Mouse (Mus musculus): Measurements from ENCODE around the gene Hddc3.

The Hddc3 gene

GRCm38 (mm10) chr7:80334848-80335247 lies 8.1 kb upstream of the Hddc3 start:
- no peak for DNase-seq (ENCODE audit: inconsistent ontology term)

DNA sequence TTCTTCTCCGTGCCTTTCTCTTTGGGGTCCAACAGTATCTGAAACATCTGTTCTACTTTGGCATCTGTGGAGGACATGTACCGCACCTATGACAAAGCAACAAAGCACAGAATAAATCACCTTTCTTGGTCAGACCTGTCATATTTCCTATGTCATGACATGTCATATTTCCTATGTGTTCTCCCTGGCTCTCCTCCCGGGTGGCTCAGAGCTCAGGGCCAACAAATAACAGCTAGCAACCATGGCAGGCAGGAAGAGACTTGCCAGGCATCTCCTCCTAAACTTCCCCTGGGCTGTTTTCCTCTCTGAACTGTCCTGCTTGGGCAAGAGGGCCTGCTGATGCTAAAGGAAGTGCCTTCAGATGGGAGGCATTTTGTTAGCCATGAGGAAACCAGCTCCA lies 6.0 kb upstream of the Hddc3 start:
- no peak for DNase-seq (ENCODE audit: inconsistent ontology term)

GRCm38 (mm10) chr7:80339371-80339770 lies 3.5 kb upstream of the Hddc3 start:
- DNase-seq (ENCODE audit: inconsistent ontology term): peak; percentile 51

GRCm38 (mm10) chr7:80339793-80340628 lies 2.9 kb upstream of the Hddc3 start:
- DNase-seq (ENCODE audit: inconsistent ontology term): peak; percentile 96

- DNase-seq (ENCODE audit: inconsistent ontology term): peak; percentile 76
Observed at GRCm38 (mm10) chr7:80340793-80341192, 2.1 kb upstream of the Hddc3 start, which contains the start of gene Unc45a. Gene Unc45a (minus strand): TSS chr7:80341005.

DNA sequence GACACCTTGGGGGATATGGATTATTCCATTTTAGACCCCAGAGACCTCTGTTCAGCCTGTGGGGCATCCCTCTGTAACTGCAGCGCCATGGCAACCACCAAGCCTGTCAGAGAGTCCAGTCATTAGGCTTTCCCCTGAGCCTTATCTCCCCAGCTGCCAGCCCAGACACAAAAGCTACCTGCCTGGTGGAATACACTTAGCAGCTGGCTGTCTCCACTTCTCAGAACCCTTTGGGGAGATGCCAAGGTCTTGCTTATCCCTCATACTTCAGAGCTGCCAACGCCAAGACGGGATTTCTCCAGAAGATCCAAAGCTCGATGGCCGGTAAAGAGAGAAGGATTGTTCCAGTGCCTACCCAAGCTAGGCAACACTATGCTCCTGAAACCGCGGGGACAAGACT lies 1.1 kb upstream of the Hddc3 start:
- no peak for DNase-seq (ENCODE audit: inconsistent ontology term)

GRCm38 (mm10) chr7:80343270-80344018 lies 540 bp downstream of the Hddc3 start:
- no peak for DNase-seq (ENCODE audit: inconsistent ontology term)

GRCm38 (mm10) chr7:80346173-80346572 lies 3.3 kb downstream of the Hddc3 start:
- DNase-seq (ENCODE audit: inconsistent ontology term): no peak

GRCm38 (mm10) chr7:80346830-80347229 lies 3.9 kb downstream of the Hddc3 start:
- DNase-seq (ENCODE audit: inconsistent ontology term): peak; percentile 63

GRCm38 (mm10) chr7:80347670-80348586 lies 5.0 kb downstream of the Hddc3 start:
- DNase-seq (ENCODE audit: inconsistent ontology term): peak; percentile 89

DNA sequence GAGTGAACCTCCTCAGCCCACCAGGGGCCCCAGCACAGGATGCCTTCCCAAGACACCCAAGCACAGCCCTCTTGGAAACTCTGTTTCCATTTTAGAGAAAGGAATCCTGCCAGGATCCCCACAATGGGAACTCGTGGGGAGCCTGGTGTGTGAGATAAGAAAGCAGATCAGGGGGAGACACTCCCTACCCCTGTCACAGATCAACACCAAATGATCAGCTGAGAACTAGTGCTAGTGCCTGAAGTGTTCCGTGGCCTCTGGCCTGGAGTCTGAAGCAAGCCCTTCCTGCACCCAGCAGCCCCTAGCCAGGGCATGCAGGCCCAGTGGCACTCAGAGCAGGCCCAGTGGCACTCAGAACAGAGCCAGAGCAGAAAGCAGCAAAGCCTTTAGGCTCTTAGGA lies 7.9 kb downstream of the Hddc3 start:
- no peak for DNase-seq (ENCODE audit: inconsistent ontology term)

GRCm38 (mm10) chr7:80352920-80353319 lies 10.0 kb downstream of the Hddc3 start:
- no peak for DNase-seq (ENCODE audit: inconsistent ontology term)

DNA sequence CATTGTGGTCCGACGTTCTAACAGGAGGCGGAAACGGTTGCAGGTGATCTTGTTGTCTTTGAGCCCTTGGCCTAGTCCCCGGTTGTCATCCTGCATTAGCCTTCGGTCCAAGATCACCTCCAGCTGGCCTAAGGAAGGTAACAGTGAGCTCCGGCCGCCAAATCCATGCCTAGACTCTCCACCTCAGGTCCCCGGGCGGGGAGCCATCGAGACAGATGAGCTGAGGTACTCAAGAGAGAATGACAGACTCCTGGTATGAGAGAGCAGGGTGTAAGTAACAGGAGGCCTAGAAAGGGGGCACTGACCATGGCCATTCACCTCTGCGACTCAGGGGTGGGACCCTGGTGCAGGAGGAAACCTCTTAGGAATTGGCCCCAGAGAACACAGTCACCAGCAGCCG lies 13.4 kb downstream of the Hddc3 start:
- DNase-seq (ENCODE audit: inconsistent ontology term): no peak

GRCm38 (mm10) chr7:80357156-80357555 lies 14.3 kb downstream of the Hddc3 start:
- peak; percentile 92 for DNase-seq (ENCODE audit: inconsistent ontology term)

DNA sequence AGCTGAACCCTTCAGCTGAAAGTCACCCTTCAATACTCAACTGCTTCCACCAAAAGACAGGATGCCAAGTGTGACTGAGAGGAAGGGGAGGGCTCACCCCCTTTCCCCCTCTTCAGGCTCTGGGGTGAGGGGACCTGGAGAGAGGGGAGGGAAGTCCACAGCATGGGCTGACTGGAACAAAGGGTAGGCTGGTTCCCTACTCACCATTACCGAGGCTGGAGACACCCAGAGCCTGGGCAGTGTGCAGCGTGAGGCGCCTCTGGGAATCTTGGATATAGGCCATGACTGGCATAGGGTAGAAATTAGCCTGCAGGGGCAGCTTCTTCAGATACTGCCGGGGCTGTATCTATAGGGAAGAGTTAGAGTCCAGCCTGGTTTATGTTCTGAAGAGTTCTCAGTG lies 15.1 kb downstream of the Hddc3 start:
- DNase-seq (ENCODE audit: inconsistent ontology term): peak; percentile 46

DNA sequence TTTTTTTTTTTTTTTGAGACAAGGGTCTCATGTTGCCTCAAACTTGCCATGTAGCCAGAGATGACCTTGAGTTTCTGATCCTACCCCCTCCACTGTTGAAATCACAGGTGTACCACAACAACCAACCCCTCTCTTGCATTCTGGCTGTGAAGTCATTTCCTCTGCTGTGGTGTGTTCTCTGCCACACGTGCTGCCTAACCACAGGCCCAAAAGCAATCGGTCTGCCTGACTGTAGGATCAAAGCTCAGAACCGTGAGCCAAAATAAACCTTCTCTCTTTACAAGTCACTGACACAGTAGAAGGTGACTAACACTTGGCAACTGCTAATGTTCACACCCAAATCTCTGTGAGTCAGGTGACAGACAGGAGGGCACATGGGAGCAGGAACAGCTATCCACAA lies 17.5 kb downstream of the Hddc3 start:
- DNase-seq (ENCODE audit: inconsistent ontology term): no peak

DNA sequence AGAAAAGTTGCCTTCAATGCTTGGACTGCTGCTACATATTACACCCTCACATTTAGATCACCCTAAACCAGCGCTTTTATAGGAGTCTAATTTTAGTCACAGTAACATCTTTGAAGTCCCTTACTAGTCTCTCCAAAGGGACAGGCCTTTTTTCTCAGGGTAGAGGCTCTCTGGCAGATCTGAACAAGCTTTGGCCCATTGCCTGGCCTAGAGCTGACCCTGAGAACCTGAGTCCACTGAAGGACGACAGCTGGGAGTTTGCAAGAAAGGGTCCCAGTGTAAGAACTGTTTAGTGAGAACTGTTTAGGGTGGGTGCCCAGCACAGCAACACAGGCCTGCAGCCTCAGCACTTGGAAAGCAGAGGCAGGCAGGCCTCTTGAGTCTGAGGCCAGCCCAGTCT lies 22.9 kb downstream of the Hddc3 start:
- DNase-seq (ENCODE audit: inconsistent ontology term): no peak

DNA sequence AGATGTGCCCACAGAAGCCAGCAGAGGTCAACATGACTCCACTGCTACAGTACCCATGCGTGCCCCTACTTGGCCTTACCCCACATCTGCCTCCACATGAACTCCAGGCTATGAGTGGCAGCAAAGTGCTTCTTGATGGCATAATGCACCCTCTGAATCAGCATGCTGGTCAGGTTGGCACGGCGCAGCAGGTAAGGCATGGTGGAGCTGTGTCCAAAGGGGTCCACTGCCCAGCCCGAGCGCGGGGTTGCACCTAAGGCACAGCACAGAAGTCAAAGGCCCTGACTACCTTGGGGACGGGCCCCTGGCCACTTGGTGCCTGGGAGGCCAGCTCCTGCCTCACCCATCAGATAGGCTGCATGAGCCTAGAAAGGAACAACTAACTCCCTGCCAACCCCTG lies 24.3 kb downstream of the Hddc3 start:
- DNase-seq (ENCODE audit: inconsistent ontology term): no peak

- no peak for DNase-seq (ENCODE audit: inconsistent ontology term)
Observed at GRCm38 (mm10) chr7:80368009-80368408, 25.1 kb downstream of the Hddc3 start.

GRCm38 (mm10) chr7:80368635-80369421 lies 25.9 kb downstream of the Hddc3 start:
- DNase-seq (ENCODE audit: inconsistent ontology term): no peak

GRCm38 (mm10) chr7:80369461-80369860 lies 26.6 kb downstream of the Hddc3 start:
- no peak for DNase-seq (ENCODE audit: inconsistent ontology term)

All from Muller cell, postnatal 12 days (primary cell).